ENCODE assay signal across 1 mouse cellular context in the genomic region with DNA sequence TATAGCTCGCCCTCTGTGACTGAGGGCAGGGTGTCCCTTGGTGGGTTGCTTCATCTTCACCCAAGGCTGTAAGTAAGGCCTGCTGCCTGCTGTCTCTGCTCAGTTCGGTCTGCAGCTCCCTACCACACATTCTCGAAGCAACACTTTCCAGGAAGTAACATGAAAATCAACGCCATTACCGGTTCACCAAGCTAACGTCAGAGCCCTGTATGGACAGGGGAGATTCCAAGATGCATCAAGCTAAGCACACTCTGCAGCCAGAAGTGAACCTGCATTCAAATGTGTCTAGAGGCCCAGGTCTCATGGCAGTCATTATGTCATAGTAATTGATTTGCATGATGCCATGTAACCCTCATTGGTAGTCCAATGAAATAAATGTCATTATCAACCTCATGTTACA.
TF ChIP-seq lines count a peak whose summit lies in the region.

No protein-coding gene starts in this region.

TF ChIP-seq in CH12.LX, 34 proteins besides CTCF, POLR2A, EP300 and RAD21 (continued from another document):
- TF ChIP-seq E2F4 (IDR thresholded peaks at IDR 0.05; ENCODE audit: insufficient replicate concordance, low read depth, low read length) = peak; percentile 30; the same call in 1 of the 2 replicates
- TF ChIP-seq GABPA (IDR thresholded peaks at IDR 0.05; ENCODE audit: insufficient replicate concordance, low read depth, low read length) = no peak; the same call in 1 of the 2 replicates
- peak; percentile 89 for TF ChIP-seq MEF2A (IDR thresholded peaks at IDR 0.05; ENCODE audit: borderline replicate concordance, low read depth, low read length)
- TF ChIP-seq TBP (conservative IDR thresholded peaks at IDR 0.05; ENCODE audit: low read depth, low read length) = no peak
- TF ChIP-seq MXI1 (IDR thresholded peaks at IDR 0.05; ENCODE audit: low read depth, low read length) = peak; percentile 51; the same call in 1 of the 2 replicates
- TF ChIP-seq POLR2AphosphoS2 (IDR thresholded peaks at IDR 0.05; ENCODE audit: low read depth, low read length) = no peak
- TF ChIP-seq JUND (conservative IDR thresholded peaks at IDR 0.05; ENCODE audit: low read depth, low read length) = 0 out of 2 replicates have a peak, but pooled peaks have one; percentile 55
- TF ChIP-seq CHD1 (IDR thresholded peaks at IDR 0.05; ENCODE audit: low read depth, low read length) = peak; percentile 38; the same call in 1 of the 2 replicates
- TF ChIP-seq MAZ (IDR thresholded peaks at IDR 0.05; ENCODE audit: low read depth, low read length) = no peak
- peak; percentile 84 for TF ChIP-seq ELF1 (IDR thresholded peaks at IDR 0.05; ENCODE audit: low read depth, low read length)
- TF ChIP-seq ETS1 (conservative IDR thresholded peaks at IDR 0.05; ENCODE audit: low read depth, low read length) = peak; percentile 94
- no peak; the same call in 1 of the 2 replicates for TF ChIP-seq TCF12 (IDR thresholded peaks at IDR 0.05; ENCODE audit: low read depth, low read length)
- peak; percentile 6; the same call in 1 of the 2 replicates for TF ChIP-seq SMC3 (IDR thresholded peaks at IDR 0.05; ENCODE audit: low read depth, low read length)
- TF ChIP-seq MYC (IDR thresholded peaks at IDR 0.05; ENCODE audit: low read depth, low read length) = peak; percentile 85
- 0 out of 2 replicates have a peak, but pooled peaks have one; percentile 21 for TF ChIP-seq RCOR1 (conservative IDR thresholded peaks at IDR 0.05; ENCODE audit: low read depth, low read length)
- TF ChIP-seq HCFC1 (IDR thresholded peaks at IDR 0.05; ENCODE audit: low read depth, low read length) = peak; percentile 42
- TF ChIP-seq ZMIZ1 (IDR thresholded peaks at IDR 0.05; ENCODE audit: low read depth, low read length) = peak; percentile 64; the same call in 1 of the 2 replicates
- peak; percentile 22; the same call in 1 of the 2 replicates for TF ChIP-seq JUN (IDR thresholded peaks at IDR 0.05; ENCODE audit: insufficient read depth, low read depth, low read length)
- 0 out of 2 replicates have a peak, but pooled peaks have one; percentile 53 for TF ChIP-seq SIN3A (IDR thresholded peaks at IDR 0.05; ENCODE audit: low read length)
- no peak for TF ChIP-seq ZKSCAN1 (IDR thresholded peaks at IDR 0.05; ENCODE audit: borderline replicate concordance, low read depth, low read length)
- no peak for TF ChIP-seq CHD2 (IDR thresholded peaks at IDR 0.05; ENCODE audit: low read length)
- no peak for TF ChIP-seq PAX5 (IDR thresholded peaks at IDR 0.05; ENCODE audit: low read length)
- TF ChIP-seq UBTF (IDR thresholded peaks at IDR 0.05; ENCODE audit: low read depth, low read length) = no peak
- peak; percentile 49; the same call in 1 of the 2 replicates for TF ChIP-seq MAFK (IDR thresholded peaks at IDR 0.05; ENCODE audit: insufficient replicate concordance, low read length)
- TF ChIP-seq NELFE (IDR thresholded peaks at IDR 0.05; ENCODE audit: low read depth, low read length) = peak; percentile 51; the same call in 1 of the 2 replicates
- peak; percentile 63; the same call in 1 of the 2 replicates for TF ChIP-seq MAX (IDR thresholded peaks at IDR 0.05; ENCODE audit: low read length)
- TF ChIP-seq ZNF384 (IDR thresholded peaks at IDR 0.05; ENCODE audit: low read depth, low read length) = 0 out of 2 replicates have a peak, but pooled peaks have one; percentile 1
- TF ChIP-seq KAT2A (IDR thresholded peaks at IDR 0.05; ENCODE audit: insufficient replicate concordance, low read length) = 0 out of 2 replicates have a peak, but pooled peaks have one; percentile 40
- no peak for TF ChIP-seq USF1 (IDR thresholded peaks at IDR 0.05; ENCODE audit: low read depth, low read length)
- no peak for TF ChIP-seq USF2 (conservative IDR thresholded peaks at IDR 0.05; ENCODE audit: low read depth, low read length)
- no peak; the same call in none of the 2 replicates for TF ChIP-seq IRF4 (IDR thresholded peaks at IDR 0.05; ENCODE audit: low read depth, low read length)
- no peak for TF ChIP-seq ZC3H11A (IDR thresholded peaks at IDR 0.05; ENCODE audit: low read depth, low read length)
